Mouse (Mus musculus) midbrain, postnatal 0 days (tissue): ENCODE results near the gene Maats1. TPM values are rescaled to one million over a fixed set of nuclear protein-coding genes. Genes with fewer than 3 reads are reported as not detected.

Experiments
- ATAC-seq: fragments of 200-750 bp; cut with Nextera tagmentation; 2 replicates; pipeline ENCODE4 v1.8.0; 2017; ENCODE audit warnings: moderate number of reproducible peaks, mild to moderate bottlenecking, moderate TSS enrichment, moderate library complexity; ENCODE audit not compliant: low FRiP score
- DNase-seq: peaks from one replicate; pipeline ENCODE4 v3.0.0-alpha.2; 2015; ENCODE audit warnings: low spot score
- H3K27ac ChIP-seq: fragments of 300-500 bp; sonication (generic); 2 replicates; pipeline ENCODE4 v1.5.1; 2014; ENCODE audit warnings: low read depth, mild to moderate bottlenecking, low read length, mixed read lengths
- H3K27me3 ChIP-seq: fragments of 300-500 bp; sonication (generic); 2 replicates; pipeline ENCODE4 v1.6.1; 2014; ENCODE audit warnings: low read length, control low read depth, mixed read lengths; ENCODE audit not compliant: insufficient read depth
- H3K36me3 ChIP-seq: fragments of 300-500 bp; sonication (generic); 2 replicates; pipeline ENCODE4 v1.6.1; 2014; ENCODE audit warnings: low read length, control low read depth, mixed read lengths; ENCODE audit not compliant: insufficient read depth
- H3K4me1 ChIP-seq: fragments of 300-500 bp; sonication (generic); 2 replicates; pipeline ENCODE4 v1.6.1; 2014; ENCODE audit warnings: mild to moderate bottlenecking, control low read depth, antibody characterized with exemption, low read length, mixed read lengths; ENCODE audit not compliant: insufficient read depth
- H3K4me2 ChIP-seq: fragments of 300-500 bp; sonication (generic); 2 replicates; pipeline ENCODE4 v1.6.1; 2014; ENCODE audit warnings: low read depth, mild to moderate bottlenecking, low read length, mixed read lengths; ENCODE audit not compliant: poor library complexity, severe bottlenecking
- H3K4me3 ChIP-seq: fragments of 300-500 bp; sonication (generic); 2 replicates; pipeline ENCODE4 v1.5.1; 2014; ENCODE audit warnings: low read depth, mild to moderate bottlenecking, low read length, moderate library complexity
- H3K9ac ChIP-seq: fragments of 300-500 bp; sonication (generic); replicated peaks from 2 replicates; pipeline ENCODE4 v1.6.1; 2014; ENCODE audit warnings: mild to moderate bottlenecking, low read length, moderate library complexity, mixed read lengths; ENCODE audit not compliant: poor library complexity, severe bottlenecking
- H3K9me3 ChIP-seq: fragments of 300-500 bp; sonication (generic); 2 replicates; pipeline ENCODE4 v1.6.1; 2016; ENCODE audit warnings: low read length, control low read depth
- CTCF ChIP-seq: IDR thresholded peaks from 2 replicates; pipeline ENCODE4 v1.5.1; 2016; ENCODE audit warnings: antibody characterized with exemption, mild to moderate bottlenecking
- WGBS: fragments of 180-500 bp; shearing (Covaris S2); extraction: QIAGEN DNeasy Blood & Tissue Kit; methylation state at CpG from one replicate; pipeline ENCODE4 v1.1.7; 2014; 5-methylcytosine and 5-hydroxymethylcytosine counted together
- polyA plus RNA-seq: library from polyadenylated mRNA; unstranded; fragments of >200 nt; fragmentation: Nextera tagmentation; extraction: Ambion mirVana; gene quantifications from 2 replicates; pipeline ENCODE4 v1.2.1, GENCODE M21; 2015
- total RNA-seq: library from RNA; depleted of rRNA; stranded (reverse); fragments of >200 nt; gene quantifications from 2 replicates; pipeline ENCODE4 v1.2.3, GENCODE M21; 2014

Gene Maats1
- total and polyA plus RNA-seq, 2 experiments from 2014 or later = 1.5 to 2.1 TPM

DNA sequence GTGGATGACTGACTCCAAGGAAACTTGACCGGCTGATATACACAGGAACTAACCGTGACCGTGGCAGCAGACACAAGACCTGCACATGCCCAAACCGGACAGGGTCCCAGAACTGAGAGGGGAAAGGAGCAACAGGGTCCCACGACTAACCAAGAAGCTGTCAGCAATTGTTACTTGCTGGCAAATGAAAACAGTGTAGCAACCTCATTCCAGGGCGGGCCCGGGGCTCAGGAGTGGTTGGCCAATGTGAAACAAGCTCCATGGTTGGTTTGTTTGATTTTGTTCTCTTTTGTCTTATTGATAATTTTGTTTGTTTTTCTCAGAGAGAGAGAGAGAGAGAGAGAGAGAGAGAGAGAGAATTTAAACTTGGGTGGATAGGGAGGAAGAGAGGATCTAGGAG, 61.0 kb downstream of the Maats1 start:
- no peak for TF ChIP-seq CTCF
- DNase-seq = no peak
- no peak for ATAC-seq
- Histone ChIP-seq H3K27me3 (no peaks in the 10 kb centered on the region), H3K9me3 (no peaks in the 10 kb centered on the region), H3K9ac (no peak overlapping the region), H3K36me3 (no peaks in the 10 kb centered on the region), H3K4me1 (no peaks in the 10 kb centered on the region), H3K4me3 (no peak overlapping the region), H3K4me2 (no peak overlapping the region), H3K27ac (no peak overlapping the region)
- 83% methylated on average over 7 of the region's 7 CpGs for WGBS

DNA sequence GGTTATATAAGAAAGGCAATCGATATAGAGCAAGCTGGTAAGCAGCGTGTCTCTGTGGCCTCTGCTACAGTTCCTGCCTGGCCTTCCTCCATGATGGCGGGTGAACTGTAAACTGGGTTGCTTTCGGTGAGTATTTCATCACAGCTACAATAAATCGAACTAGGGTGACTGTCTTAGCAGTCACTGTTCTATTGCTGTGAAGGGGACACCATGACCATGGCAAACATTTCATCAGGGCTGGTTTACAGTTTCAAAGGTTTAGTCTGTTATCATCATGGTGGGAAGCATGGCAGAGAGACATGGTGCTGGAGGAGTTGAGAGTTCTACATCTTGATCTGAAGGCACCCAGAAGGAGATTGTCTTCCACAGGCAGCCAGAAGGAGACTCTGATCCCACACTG, 62.1 kb downstream of the Maats1 start:
- Histone ChIP-seq H3K36me3 (no peaks in the 10 kb centered on the region), H3K4me1 (no peaks in the 10 kb centered on the region), H3K27me3 (no peaks in the 10 kb centered on the region), H3K27ac (no peak overlapping the region), H3K4me3 (no peak overlapping the region), H3K4me2 (no peak overlapping the region), H3K9me3 (no peaks in the 10 kb centered on the region), H3K9ac (no peak overlapping the region)
- DNase-seq = no peak
- WGBS = 95% methylated on average over 5 of the region's 5 CpGs
- ATAC-seq = no peak
- TF ChIP-seq CTCF = no peak

DNA sequence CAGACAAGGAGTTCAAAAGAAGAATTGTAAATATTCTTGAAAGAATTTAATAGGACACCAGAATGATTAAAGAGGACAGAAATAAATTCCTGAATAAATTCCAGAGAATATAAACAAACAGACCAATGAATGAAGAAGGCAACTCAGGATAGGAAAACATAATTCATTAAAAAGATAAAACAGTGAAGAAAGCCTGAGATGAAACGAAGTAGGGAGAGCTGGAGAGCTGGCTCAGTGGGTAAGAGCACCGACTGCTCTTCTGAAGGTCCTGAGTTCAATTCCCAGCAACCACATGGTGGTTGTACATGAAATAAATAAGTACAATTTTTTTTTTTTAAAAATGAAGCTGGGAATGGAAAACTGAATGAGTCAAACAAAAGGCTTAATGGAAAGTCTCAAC, 67.2 kb downstream of the Maats1 start:
- WGBS = 85% methylated on average over 2 of the region's 2 CpGs
- no peaks in the 10 kb centered on the region for H3K9me3 ChIP-seq
- no peak overlapping the region for H3K4me2 ChIP-seq
- DNase-seq = no peak
- H3K27me3 ChIP-seq = no peaks in the 10 kb centered on the region
- no peak overlapping the region for H3K9ac ChIP-seq
- H3K4me3 ChIP-seq = no peak overlapping the region
- no peaks in the 10 kb centered on the region for H3K36me3 ChIP-seq
- no peak for ATAC-seq
- TF ChIP-seq CTCF = no peak
- H3K27ac ChIP-seq = no peak overlapping the region
- H3K4me1 ChIP-seq = no peaks in the 10 kb centered on the region; the same call in 1 of the 2 replicates

DNA sequence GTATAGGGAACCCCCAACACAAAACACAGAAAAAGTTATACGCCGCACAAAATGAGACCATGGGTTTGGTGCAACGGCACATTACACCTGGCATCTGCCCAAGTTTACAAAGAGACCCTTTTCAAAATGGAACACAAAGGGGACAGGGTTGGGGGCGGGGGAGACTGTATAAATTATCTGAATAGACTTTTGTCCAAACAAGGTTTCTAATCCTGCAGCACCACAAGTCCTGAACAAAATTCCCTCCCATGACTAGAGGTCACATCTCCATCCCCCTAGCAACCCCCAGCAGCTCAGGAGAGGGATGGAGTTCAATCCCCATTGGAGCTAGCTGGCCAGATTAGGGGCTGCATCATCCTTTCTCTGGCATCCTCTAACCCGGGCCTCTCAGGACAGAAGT, 69.5 kb downstream of the Maats1 start:
- ATAC-seq = no peak
- Histone ChIP-seq H3K4me2 (no peak overlapping the region), H3K4me3 (no peak overlapping the region), H3K36me3 (no peaks in the 10 kb centered on the region), H3K27me3 (no peaks in the 10 kb centered on the region), H3K9me3 (no peaks in the 10 kb centered on the region), H3K27ac (no peak overlapping the region), H3K9ac (no peak overlapping the region), H3K4me1 (no peaks in the 10 kb centered on the region; the same call in 1 of the 2 replicates)
- 25% methylated on average over 5 of the region's 5 CpGs for WGBS
- no peak for DNase-seq
- TF ChIP-seq CTCF = no peak

DNA sequence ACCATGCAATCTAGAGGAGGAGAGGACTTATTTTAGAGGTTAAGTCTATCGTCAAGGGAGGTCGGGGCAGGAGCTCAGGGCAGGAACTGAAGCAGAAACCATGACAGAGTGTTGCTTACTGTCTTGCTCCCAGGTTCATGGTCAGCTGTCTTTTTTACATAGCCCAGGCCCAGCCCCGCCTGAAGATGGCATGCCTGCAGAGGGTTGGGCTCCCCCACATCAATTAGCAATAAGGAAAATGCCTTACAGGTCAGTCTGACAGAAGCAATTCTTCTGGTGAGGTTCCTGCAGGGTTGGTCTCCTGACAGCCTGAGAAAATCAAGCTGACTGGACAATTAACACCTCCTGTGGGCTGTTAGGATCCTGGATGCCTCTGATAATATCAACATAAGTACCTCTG, 70.3 kb downstream of the Maats1 start:
- no peak for ATAC-seq
- Histone ChIP-seq H3K4me2 (no peak overlapping the region), H3K9me3 (no peaks in the 10 kb centered on the region), H3K4me1 (no peaks in the 10 kb centered on the region; the same call in 1 of the 2 replicates), H3K36me3 (no peaks in the 10 kb centered on the region), H3K4me3 (no peak overlapping the region), H3K27me3 (no peaks in the 10 kb centered on the region), H3K9ac (no peak overlapping the region), H3K27ac (no peak overlapping the region)
- no peak for TF ChIP-seq CTCF
- WGBS = 88% methylated on average over 3 of the region's 3 CpGs
- DNase-seq = no peak

DNA sequence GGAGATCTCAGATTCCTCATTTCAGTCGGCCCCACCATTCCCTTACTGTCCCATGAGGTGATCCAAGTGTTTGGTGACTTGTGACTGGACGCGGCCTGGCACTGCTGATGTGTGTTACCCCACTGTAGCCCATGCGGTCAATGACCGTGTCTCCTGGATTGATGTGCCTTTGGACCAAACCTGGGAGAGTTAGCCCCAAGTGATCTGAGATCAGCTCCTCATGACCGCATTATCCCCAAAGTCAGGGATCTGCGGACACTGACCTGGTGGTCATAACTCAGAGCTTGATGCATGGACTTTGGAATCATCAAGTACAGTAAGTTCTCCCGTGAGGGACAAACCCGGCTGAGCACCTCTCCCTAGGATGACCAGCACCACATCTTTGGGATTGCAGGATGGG, 86.0 kb downstream of the Maats1 start:
- H3K27ac ChIP-seq = no peak overlapping the region
- no peak overlapping the region for H3K4me2 ChIP-seq
- no peak overlapping the region for H3K9ac ChIP-seq
- H3K4me1 ChIP-seq = no peaks in the 10 kb centered on the region
- no peak for TF ChIP-seq CTCF
- no peaks in the 10 kb centered on the region for H3K9me3 ChIP-seq
- no peak for DNase-seq
- H3K27me3 ChIP-seq = no peaks in the 10 kb centered on the region
- ATAC-seq = no peak
- no peak overlapping the region for H3K4me3 ChIP-seq
- H3K36me3 ChIP-seq = no peaks in the 10 kb centered on the region
- WGBS = 92% methylated on average over 9 of the region's 9 CpGs

DNA sequence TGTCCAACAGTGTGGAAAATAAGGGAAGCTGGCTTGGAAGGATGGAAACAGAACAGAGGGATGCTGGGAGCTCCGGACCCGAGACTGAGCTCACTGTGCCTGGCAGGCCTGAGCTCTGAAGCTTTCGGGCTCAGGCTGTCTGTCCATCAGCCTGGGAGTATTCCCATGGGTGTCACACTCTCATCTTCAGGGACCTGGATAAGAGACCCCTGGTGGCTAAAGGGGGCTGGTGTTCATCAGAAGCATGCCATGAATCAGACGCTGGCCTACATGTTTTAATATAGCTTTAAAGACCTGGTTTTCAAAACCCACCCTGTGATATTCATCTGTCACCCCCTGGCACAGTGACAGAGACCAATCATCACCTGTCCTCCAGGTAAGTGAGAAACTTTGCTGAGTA, 86.8 kb downstream of the Maats1 start:
- no peak overlapping the region for H3K9ac ChIP-seq
- H3K4me2 ChIP-seq = no peak overlapping the region
- H3K27me3 ChIP-seq = no peaks in the 10 kb centered on the region
- H3K4me3 ChIP-seq = no peak overlapping the region
- ATAC-seq (no peak), DNase-seq (no peak)
- no peaks in the 10 kb centered on the region for H3K9me3 ChIP-seq
- no peak overlapping the region for H3K27ac ChIP-seq
- no peaks in the 10 kb centered on the region for H3K4me1 ChIP-seq
- WGBS = 81% methylated on average over 4 of the region's 4 CpGs
- no peaks in the 10 kb centered on the region for H3K36me3 ChIP-seq
- TF ChIP-seq CTCF = 0 out of 2 replicates have a peak, but pooled peaks have one; percentile 27
